Mouse (Mus musculus): ENCODE results near the gene Plekhs1. TPM values are rescaled to one million over a fixed set of nuclear protein-coding genes. Genes with fewer than 3 reads are reported as not detected.
"Not testable (repeated sequence)": the region's sequence is repeated elsewhere in the genome, so short reads cannot be mapped to it uniquely, and the experiment has no call there.

Plekhs1 gene
- total RNA-seq, 2 experiments from 2014 or later: not detected

- DNase-seq (ENCODE audit: low spot score in 2 of 2): no peak
These were observed 6.1 kb upstream of the Plekhs1 start for GRCm38 (mm10) chr19:56455369-56455768.

- DNase-seq (ENCODE audit: low spot score in 2 of 2): no peak
These were observed 3.9 kb upstream of the Plekhs1 start for GRCm38 (mm10) chr19:56457569-56457968.

DNA sequence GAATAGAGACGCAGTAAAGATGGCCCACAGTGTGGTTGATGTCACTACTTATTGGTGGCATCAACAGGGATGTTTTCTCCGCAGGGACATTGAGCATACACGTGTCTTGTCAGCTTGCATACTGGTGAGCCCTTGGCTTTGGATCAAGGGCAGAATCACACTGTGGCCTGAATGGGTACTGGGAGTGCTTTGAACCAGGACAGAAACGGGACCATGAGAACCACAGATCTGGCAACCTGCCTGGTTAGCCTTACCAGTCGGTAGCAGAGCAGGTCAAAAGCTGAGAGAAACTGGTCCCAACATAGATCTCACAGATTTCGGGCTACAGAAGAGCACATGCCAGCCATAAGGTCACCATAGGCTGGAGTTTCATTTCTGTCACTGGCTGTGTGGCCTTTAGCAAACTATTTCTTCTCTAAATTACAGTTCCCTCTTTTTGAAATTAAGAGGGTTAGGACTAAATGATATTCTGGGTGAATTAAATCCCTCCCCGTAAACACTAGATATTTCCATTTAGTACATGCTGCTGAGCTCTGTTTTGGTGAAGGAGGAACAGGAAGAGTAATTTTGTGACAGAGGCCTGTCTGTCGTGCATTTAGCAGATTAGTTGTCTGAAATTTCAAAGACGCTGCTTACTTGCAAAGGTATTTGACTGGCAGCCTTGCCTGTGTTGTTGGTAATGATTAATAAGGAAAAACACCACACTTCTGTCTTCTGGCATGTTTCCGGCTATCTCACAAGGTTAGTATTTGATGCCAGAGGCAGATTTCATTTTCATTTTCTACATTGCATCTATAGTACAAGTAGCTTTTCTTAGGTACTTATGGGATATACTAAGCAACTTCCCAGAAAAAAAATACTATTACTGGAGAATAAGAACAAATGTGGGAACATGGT lies 2.0 kb upstream of the Plekhs1 start:
- peak; percentile 5 to 30 for DNase-seq (ENCODE audit: low spot score in 2 of 2)

GRCm38 (mm10) chr19:56460241-56460640 lies 1.2 kb upstream of the Plekhs1 start:
- DNase-seq (ENCODE audit: low spot score in 2 of 2): no peak

DNA sequence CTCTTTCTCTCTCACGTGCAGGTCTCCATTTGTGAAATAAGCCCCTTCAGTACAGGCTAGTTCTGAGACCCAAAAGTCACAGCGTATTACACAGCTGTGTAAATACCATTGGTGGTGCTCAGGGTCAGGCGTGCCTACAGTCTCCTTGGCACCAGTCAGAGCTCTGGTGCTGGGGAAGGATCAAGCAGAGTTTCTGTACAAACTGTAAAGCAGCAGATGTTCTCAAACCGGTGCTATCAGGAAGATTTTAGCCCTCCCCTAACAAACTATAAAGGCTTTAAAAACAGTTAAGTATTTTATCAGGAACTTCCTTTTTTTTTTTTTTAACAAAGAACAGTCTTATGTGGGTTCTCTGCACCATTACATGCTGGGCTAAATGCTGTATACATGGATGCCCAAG lies 1.3 kb downstream of the Plekhs1 start:
- DNase-seq (ENCODE audit: low spot score in 2 of 2): no peak

GRCm38 (mm10) chr19:56466486-56466885 lies 5.0 kb downstream of the Plekhs1 start:
- DNase-seq (ENCODE audit: low spot score in 2 of 2): no peak

GRCm38 (mm10) chr19:56470286-56471020 lies 9.0 kb downstream of the Plekhs1 start:
- no peak for DNase-seq (ENCODE audit: low spot score in 2 of 2)

GRCm38 (mm10) chr19:56471934-56472333 lies 10.5 kb downstream of the Plekhs1 start:
- no peak for DNase-seq (ENCODE audit: low spot score in 2 of 2)

DNA sequence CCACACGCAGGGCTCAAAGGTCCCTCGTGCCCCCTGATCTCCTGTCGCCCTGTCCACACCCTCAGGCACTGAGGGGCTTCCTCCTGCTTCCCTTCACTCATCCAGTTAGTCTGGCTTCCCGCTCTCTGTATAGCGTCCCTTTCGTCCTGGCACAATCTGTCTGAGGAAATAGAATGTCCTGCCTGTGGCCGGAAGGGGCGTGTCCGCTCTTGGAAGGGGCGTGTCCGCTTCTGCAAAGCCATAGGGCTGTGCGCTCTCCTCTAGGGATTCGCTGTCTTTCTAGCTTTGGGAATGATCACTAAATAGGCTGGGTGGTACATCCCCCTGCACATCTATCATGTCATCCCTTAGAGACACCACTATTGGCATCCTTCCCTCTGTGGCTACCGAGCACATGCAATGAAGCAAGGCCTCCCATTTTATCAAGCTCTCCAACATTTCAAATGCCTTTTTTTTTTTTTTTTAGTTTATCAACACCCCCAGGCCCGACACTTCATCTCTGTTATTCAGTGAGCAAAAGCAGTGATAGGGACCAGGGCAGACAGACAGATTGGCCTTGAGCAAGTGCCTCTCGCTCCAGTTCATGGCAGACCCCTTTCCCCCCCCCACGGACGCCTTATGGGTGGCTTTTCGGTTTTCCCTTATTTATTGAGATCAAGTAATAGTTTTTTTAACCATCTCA lies 13.6 kb downstream of the Plekhs1 start:
- no peak for DNase-seq (ENCODE audit: low spot score in 2 of 2)

DNA sequence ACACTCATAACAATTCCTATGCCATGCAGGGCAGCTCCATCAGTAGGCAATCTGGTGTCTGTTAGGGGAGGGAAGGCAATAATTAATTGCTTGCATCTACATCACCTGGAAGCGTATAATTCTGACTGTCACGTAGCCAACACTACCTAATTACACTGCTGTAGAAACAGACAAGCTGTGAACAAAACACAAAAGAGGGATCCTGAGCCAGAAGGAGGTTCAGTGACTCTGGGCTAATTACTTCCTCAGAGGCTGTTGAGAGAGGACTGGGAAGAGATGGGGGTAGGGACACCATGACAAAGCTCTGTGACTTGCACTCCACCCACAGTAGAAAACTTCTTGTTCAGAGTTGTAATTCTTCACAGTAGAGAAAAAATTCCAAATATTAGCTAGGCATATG lies 15.1 kb downstream of the Plekhs1 start:
- DNase-seq (ENCODE audit: low spot score in 2 of 2): no peak

GRCm38 (mm10) chr19:56477253-56477652 lies 15.8 kb downstream of the Plekhs1 start:
- no peak for DNase-seq (ENCODE audit: low spot score in 2 of 2)

- no peak for DNase-seq (ENCODE audit: low spot score in 2 of 2)
These were observed 16.4 kb downstream of the Plekhs1 start for GRCm38 (mm10) chr19:56477832-56478231.

DNA sequence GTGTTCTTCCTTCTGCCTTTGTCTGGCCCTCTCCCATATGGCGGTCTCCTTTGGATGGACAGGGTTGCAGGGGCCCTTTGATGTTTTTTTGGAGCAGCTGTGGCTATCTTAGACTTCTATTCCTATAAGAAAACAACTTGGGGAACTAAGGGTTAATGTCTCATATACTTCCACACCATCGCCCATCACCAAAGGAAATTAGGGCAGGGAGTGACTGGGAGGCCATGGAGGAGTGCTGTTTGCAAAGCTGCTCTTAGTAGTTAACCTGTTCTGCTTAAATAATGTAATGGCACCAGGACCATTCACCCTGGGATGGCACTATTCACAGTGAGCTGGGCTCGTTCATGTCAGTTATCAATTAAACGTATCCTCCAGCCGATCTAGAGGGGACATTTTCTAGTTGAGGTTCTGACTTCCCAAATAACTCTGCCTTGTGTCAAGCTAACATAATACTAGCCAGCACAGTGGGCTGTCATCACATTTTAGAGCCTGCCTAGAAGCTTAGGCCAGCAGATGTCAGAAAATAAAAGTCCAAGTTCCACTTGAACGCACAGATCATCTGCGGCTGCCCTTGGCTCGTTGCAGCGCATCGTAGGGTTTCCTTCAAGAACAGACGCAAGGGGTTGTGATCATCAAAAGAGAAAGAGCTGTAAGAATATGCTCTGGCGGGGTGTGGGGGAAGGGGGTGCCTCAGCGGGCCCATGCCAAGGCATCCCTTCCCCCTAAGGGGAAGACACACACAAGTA lies 23.4 kb downstream of the Plekhs1 start:
- no peak for DNase-seq (ENCODE audit: low spot score in 2 of 2)

DNA sequence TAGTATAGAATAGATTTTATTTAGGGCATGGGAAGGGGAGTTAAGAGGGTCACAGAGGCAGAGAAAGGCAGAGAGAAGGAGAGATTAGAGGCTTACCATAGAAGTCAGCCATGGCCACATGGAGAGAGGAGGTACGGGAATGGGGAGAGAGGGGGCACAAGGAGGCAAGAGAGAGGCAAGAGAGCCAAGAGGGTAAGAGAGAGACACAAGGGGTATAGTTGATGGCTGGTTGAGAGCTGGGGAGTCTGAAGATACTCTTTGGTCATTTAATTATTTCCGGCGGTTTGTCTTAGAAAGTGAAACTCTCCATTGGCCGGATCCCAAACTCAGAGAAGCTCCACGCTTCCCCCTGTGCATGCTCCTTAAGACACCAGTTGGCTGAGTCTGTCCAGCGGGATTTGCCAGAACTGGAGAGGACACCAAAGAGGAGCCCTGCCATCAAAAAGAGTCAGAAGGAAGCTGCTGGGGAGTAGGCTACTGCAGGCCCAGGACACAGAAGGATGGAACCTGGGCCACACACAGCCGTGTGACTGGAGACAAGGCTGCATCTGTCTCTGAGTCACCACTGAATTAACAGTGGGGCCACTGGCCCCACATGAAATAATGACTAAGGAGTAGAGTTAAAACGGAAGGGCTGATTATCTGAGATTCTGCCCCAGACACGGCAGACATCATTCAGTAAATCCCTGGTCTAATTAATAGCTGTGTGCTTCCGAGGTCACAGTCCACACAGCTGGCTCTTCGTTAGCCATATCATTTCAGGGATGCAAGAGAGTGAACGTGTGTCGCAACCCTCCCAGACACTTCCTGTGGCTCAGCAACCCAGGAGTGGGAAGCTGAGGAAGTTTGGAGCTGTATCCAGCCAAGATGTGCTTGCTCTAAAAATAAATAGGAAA lies 24.2 kb downstream of the Plekhs1 start:
- DNase-seq (ENCODE audit: low spot score in 2 of 2): no peak

DNA sequence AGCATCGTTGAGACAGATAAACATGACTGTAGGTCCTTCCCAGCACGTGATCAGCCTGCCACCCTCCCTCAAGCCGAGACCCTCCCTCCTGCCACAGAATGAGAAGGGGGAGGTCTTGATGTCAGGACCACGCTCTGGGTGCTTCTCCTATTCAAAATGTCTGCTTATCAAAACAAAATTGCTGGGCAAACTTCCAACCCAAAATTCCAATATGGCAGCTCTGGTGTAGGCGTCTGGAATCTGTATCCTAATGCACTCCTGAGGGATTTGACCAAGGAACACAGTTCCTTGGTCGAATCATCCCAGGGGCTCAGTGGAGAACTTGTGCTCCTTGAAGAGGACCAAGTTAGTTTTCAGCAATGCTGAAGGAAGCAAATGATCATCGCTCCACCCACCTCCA lies 25.5 kb downstream of the Plekhs1 start:
- DNase-seq (ENCODE audit: low spot score in 2 of 2): no peak

DNA sequence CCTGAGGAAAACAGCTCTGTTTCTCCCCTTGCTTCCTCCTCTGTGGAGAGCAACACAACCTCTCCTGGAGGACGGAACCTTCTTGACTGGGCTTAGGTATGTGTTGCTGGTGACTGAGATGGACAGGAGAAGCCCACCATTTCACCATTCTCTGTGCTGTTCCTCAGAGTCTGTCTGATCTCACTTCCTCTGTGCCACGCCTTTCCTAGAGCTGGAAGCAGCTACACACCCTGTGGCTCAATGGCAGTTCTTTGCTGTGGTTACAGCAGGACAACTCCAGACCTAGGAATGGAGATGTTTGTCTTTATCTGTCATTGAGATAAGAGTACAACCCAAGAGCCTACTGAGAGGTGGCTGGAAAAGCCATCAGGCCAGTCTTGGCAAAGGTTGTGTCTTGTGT lies 25.9 kb downstream of the Plekhs1 start:
- no peak for DNase-seq (ENCODE audit: low spot score in 2 of 2)

GRCm38 (mm10) chr19:56489601-56490000 lies 28.2 kb downstream of the Plekhs1 start:
- no peak for DNase-seq (ENCODE audit: low spot score in 2 of 2)

DNA sequence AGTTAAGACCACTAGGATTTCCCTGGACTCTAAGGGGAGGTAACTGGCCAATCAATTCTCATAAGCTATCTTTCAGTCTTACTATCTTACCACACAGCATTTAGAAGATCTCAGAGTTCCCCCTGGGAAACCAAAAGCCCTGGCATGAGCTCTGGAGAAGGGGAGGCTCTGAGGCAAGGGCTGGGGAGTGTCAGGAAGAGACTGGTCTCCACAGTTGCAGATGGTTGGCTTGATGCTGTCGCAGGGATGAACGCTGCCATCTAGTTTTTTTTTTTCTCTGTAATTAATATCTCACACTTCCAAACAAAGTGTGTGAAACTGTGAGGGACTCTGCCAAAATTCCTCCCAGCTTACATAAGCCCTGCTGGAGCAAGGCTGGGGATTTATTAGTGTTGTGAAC lies 32.7 kb downstream of the Plekhs1 start:
- not testable (repeated sequence) for DNase-seq (ENCODE audit: low spot score in 2 of 2)

DNA sequence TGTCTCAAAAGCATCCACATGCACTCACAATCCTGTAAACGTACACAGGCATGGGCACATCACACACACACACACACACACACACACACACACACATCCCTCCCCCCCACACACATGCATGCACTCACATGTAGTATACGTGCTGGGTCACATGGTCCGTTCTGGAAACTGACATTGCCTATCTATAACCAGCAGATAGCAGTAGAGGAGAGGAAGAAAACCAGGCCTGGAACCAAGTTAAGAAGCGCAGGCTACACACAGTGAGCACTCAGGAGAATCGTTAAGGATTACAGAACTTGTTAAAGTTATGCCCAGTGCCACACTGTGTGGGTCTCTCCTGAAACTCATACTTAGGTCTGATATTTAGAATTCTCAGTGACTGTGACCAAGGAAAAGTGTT lies 41.6 kb downstream of the Plekhs1 start:
- not testable (repeated sequence) for DNase-seq (ENCODE audit: low spot score in 2 of 2)

DNA sequence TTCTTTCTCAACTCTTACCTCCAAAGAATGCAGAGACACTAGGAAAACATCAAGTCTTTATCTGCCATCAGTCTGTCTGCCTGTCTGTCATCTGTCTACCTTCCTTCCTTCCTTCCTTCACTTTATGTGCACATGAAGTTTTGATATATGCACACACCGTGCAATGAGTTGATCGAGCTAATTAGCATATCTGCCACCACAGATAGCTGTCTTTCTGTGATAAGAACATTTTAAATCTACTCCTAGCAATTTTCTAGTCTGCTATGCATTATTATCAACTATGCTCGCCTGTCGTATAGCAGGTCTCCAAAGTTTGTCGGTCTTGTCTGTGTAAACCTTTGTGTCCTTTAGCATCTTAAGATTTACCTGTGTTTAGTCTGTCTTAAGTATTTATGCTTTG lies 42.1 kb downstream of the Plekhs1 start:
- DNase-seq (ENCODE audit: low spot score in 2 of 2): not testable (repeated sequence)
